Mouse (Mus musculus) adrenal gland, adult 8-10 months (tissue): ENCODE data around the gene Ints5. TPM values are rescaled to one million over a fixed set of nuclear protein-coding genes. Genes with fewer than 3 reads are reported as not detected.
"Not testable (repeated sequence)": the region's sequence is repeated elsewhere in the genome, so short reads cannot be mapped to it uniquely, and the experiment has no call there.

Experiments
- DNase-seq: peaks from one replicate; pipeline ENCODE4 v3.0.0; 2022
- total RNA-seq, 4 experiments: library from RNA; stranded (reverse); gene quantifications; 2 replicates each; pipeline ENCODE4 v1.2.4; 2022

Ints5 gene
- 10 to 100 TPM; 22.9 to 27.8 (median 25.0) TPM for total RNA-seq

DNA sequence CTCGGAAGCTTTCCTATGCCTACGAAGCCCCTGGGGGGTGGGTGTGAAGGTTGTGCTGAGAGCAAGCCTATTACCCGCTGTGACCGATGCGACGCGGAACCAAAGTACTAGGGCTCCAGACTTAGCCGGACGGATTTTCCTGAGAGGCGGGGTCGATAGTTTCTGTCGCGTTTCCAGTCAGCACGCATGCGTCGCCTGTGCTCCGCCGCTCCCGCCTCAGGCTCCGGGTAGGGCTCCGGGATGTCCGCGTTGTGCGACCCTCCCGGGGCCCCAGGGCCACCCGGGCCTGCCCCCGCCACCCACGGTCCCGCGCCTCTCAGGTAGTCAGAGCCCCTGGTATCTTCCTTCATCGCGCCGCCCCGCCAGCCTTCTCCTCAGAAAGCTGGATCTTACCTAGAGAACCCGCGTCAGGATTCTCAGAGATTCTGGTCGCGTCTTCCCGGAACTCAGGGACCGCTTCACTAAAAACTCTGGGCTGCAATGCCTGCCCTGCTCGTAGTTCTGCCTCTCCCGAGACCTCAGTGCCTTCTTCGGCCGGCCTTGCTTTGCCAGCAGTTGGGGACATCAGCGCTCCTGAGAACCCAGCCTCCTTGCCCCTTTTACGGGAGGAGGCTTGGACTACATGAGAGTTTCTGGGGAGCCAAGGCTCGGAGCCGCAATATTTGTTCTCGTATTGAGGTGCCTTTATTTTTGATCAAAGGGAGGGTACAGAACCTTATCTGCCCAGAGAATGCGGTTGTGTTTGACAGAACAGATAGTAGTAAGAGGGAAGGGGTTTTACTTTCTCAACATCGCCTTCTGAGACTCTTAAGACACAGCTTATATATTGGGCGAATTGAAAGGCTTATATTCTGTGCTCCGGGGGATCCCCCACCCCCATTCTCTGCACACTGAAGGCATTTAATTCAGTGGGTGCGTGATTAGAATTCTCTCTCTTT is at the start of gene Ints5:
Gene Ints5 (plus strand): TSS at position 177 of the 938 bp plus-strand sequence.
- peak; percentile 72 for DNase-seq

DNA sequence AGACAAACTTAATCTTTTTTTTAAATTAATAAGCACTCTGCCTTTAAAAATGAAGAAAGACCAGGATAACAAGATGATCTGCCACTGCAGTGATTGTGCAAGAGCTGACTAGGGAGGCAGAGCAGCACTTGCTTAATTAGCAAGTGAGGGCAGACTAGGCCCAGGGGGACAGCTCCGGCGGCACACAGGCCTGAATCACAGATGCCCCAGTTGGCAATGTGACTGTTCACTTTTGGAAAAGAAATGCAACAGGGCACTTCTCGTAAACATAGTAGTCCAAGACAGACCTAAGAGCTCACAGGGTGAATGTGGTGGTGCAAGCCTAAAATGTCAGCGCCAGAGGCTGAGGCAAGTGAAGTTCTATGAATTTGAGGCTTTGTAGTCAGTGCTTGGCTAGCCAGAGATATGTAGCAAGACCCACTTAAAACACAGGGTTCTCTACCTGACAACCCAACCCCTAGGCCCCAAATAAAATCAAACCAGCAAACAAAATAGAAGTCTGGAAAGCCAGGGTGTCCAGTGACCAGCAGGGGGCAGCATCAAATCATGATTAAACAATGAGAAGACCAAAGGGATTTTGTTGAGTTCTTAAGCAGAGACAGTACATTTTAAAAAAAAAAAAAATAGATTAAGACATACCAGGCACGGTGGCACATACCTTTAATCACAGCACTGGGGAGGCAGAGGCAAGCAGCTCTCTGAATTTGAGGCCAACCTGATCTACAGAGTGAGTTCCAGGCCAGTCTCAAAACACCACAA is 48.3 kb upstream of the Ints5 start:
- DNase-seq, result peak; percentile 67

DNA sequence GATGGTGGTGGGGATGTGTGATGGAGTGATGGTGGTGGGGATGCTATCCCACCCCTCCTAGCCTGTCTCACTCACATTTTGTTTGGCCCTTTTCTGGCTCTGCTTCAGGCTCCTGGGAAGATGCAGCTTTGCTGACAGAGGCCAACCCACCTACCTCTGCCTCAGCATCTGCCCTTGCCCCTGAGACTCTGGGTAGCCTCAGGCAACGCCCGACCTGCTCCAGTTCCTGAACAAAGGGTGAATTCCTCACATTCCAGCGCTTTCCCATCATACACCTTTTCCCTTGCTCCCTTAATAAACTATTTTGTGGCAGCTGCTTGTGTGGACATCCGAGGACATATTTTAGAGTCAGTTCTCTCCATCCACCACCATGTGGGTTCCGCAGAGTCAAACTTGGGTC is 44.4 kb upstream of the Ints5 start:
- DNase-seq, result no peak

DNA sequence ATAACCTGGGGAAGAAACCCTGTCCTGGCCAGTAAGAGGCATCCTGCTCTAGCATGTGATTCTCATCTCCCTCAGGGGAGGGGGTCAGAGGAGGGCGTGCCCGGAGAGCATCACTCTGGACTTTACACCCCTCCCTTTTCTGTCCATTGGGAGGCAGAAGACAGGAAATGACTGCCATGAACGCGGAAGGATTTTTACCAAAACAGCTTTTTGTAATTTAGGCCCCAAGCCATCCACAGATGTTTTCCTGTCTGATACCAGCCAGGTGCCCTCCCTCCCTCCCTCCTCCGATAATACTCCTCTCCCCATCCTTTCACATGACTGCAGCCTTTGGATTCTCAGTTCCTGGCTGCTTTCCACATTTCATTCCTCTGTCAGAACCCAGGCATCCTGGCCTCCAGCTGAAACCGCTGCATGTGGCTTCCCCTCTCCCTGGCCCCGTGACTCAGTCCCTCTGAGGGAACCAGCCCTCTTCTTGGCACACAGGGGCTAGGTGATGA is 42.4 kb upstream of the Ints5 start, which contains the start of gene Lrrn4cl:
Gene Lrrn4cl (plus strand): TSS at position 367 of the 500 bp plus-strand sequence.
- DNase-seq, result no peak

DNA sequence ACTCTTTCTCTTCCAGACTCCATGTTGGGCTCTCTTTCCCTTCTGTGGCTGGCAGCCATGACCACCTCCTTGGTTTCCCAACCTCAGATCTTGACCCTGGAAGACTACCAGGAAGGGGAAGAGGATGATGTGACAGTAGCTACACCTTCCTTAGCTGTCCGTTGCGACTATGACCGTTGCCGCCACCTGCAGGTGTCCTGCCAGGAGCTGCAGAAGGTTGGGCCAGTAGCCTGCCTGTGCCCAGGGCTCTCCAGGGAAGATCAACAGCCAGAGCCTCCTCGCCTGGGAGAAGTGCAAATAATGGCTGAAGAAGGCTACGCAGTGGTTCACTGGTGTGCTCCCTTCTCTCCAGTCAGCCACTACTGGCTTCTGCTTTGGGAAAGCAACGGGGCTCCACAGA is 41.2 kb upstream of the Ints5 start:
- no peak for DNase-seq

DNA sequence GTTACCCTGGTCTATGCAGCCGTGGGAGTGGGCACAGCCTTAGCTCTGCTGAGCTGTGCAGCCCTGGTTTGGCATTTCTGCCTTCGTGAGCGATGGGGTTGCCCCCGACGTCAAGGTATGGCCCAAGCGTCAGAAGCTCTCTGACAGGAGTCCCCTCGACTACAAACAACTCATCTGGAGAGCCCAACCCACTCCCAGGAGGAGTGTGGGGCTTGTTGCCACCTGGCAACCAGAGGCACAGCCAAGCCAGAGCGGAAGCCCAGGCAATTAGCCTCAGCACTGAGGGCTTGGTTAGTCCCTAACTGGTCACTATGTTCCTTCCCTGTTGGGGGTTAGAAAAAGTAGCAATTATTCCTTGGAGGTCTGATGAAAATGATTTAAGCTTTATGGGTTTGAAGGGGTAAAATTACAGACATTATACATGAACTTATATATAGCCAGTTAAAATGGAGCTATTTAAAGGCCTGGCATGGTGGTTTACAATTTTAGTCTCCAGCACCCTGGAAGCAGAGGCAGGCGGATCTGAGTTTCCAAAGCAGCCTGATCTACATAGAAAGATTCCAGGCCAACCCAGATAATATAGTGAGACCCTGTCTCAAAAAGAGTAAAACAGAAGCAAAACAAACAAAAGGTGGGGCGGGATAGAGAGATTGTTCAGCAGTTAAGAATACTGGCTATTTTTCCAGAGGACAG is 40.4 kb upstream of the Ints5 start:
- no peak for DNase-seq

GRCm38 (mm10) chr19:8853117-8853516 is 39.7 kb upstream of the Ints5 start:
- DNase-seq, result no peak

GRCm38 (mm10) chr19:8857689-8858088 is 35.1 kb upstream of the Ints5 start:
- no peak for DNase-seq

- DNase-seq, result no peak
Observed at GRCm38 (mm10) chr19:8859018-8859417, 33.8 kb upstream of the Ints5 start.

DNA sequence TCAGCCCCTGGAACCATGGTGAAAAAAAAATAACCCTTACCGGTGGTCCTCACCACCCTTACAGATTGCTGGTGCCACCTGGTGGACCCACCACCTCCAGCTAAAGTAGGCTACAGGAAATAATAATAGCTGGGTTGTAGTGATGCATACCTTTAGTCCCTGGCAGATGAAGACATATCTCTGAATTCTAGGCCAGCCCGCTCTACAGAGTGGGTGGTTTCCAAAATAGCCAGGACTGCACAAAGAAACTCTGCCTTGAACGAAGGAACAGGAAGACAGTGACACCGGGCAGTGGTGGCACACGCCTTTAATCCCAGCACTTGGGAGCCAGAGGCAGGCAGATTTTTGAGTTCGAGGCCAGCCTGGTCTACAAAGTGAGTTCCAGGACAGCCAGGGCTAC is 28.5 kb upstream of the Ints5 start:
- DNase-seq, result no peak

DNA sequence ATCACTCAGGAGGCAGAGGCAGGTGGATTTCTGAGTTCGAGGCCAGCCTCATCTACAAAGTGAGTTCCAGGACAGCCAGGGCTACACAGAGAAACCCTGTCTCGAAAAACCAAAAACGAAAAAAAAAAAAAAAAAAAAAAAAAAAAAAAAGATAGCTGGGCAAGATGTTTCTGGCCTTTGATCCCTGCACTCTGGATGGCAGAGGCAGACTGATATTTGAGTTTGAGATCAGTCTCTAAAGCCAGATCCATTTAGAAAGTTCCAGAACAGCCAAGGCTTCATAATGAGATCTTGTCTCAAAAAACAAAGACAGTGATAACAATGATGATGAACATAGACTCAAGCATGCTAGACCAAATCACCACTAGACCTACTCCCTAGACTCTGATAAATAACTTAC is 22.4 kb upstream of the Ints5 start:
- DNase-seq, result not testable (repeated sequence)

DNA sequence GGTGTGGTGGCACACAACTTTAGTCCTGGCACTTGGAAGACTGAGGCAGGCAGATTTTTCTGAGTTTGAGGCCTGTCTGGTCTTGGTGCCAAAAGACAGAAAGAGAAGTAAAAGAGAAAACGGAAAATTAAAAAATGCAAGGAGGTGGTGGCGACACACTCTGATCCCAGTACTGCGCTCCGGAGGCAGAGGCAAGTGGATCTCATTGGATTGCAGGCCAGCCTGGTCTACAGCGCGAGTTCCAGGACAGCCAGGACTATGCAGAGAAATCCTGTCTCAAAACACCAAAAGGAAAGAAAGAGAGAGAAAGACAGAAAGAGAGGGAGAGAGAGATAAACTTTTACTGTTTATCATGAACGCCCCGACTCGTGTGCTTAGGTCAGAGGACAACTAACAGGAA is 22.0 kb upstream of the Ints5 start:
- DNase-seq, result no peak

DNA sequence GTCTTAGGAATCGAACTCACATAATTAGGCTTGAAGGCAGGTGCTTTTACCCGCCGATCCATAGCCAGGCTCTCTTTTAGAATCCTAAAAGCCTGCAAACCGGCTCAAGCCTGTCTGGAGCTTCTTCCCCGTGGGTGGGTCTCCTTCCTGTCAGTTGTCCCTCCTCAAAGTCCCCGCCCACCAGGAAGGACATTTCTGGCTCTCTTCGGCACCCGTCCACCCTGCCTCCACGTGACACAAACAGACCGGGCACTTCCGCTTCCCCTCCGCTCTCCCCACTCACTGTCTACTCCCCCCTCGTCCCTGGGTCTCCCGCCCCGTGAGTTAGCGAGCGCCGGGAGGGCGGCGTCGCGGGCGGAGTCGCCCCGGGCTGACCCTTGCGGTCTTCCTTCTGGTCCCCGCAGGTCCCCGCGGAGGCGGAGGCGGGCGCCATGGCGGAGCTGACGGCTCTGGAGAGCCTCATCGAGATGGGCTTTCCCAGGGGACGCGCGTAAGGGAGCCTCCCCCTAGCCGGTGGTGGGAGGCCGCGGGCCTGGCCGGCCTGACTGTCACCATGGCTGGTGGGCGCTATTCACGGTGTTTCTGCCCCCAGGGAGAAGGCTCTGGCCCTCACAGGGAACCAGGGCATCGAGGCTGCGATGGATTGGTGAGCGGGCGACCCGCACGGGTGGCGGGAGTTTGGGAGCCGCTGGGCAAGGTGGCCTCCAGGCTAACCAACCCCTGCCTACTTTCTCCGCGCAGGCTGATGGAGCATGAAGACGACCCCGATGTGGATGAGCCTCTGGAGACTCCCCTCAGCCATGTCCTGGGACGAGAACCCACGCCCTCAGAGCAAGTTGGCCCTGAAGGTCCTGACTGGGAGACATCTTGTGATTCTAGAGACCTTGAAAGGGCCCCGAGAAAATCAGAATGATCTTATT is 21.3 kb upstream of the Ints5 start, which contains the start of gene Ubxn1:
Gene Ubxn1 (plus strand): TSS at position 230 of the 920 bp plus-strand sequence.
- peak; percentile 98 for DNase-seq

GRCm38 (mm10) chr19:8872266-8872840 is 20.5 kb upstream of the Ints5 start:
- no peak for DNase-seq

GRCm38 (mm10) chr19:8875031-8875430 is 17.8 kb upstream of the Ints5 start:
- no peak for DNase-seq

GRCm38 (mm10) chr19:8880311-8881033 is 12.3 kb upstream of the Ints5 start, which contains the start of gene Uqcc3:
Gene Uqcc3 (minus strand): TSS chr19:8880923.
- peak; percentile 91 for DNase-seq

DNA sequence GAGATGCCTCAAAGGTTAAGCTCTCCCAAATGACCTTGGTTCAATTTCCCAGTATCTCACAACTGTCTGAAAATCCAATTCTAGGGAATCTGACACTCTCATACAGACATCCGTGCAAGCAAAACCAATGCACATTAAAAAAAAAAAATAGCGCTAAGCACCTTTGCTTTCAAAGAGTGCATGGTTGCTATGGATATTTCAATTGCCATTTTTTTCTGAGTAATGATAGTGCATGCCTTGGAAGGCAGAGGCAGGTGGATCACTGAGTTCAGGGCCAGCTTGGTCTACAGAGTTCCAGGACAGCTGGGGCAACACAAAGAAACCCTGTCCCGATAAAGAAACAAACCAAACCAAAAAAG is 11.8 kb upstream of the Ints5 start:
- no peak for DNase-seq

- no peak for DNase-seq
Observed at GRCm38 (mm10) chr19:8883616-8884015, 9.2 kb upstream of the Ints5 start, which contains the start of the genes Lbhd1 and Gm49403. Gene Lbhd1 (plus strand): TSS chr19:8883732. Gene Gm49403 (plus strand): TSS chr19:8883930.

DNA sequence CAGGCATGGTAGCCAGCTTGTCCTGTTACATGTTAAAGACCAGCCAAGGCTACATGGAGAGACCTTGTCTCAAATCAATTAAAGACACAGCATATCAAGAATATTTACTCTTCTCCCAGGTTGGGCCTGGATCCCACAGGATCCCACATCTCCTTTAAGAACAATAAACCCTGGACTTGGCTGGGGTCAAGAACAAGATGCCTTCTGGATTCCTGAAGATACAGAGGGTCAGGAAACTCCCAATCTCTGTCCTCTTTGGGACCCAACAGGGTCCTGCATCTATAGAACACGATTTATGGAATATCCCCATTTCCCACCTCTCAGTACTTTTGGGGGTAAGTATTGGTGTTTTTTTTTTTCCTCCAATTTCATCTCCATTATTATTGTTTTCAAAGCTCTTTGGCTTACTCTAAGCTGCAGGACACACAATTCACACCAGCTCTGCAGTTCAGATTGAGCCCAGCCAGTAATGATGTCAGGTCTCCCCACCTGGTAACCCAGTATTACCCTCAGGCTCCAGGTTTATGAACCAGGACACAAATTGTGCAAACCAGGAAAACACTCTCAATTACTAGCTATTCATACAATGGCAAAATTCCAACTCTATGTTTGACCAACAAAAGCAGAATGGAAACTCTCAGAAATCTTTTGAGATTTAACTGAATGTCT is 5.8 kb upstream of the Ints5 start:
- no peak for DNase-seq
